Mouse (Mus musculus) neural tube, embryonic 11.5 days (tissue): ENCODE measurements around the gene Olfr739. TPM values are rescaled to one million over a fixed set of nuclear protein-coding genes. Genes with fewer than 3 reads are reported as not detected.

Experiments used
- ATAC-seq: fragments of 200-750 bp; cut with Nextera tagmentation; 2 replicates; pipeline ENCODE4 v1.8.0; 2017; ENCODE audit warnings: moderate number of reproducible peaks, mild to moderate bottlenecking, moderate TSS enrichment, moderate library complexity; ENCODE audit not compliant: insufficient read depth, low FRiP score, low TSS enrichment
- DNase-seq: peaks from one replicate; pipeline ENCODE4 v3.0.0-alpha.2; 2015; ENCODE audit warnings: low spot score
- H3K27ac ChIP-seq: fragments of 300-500 bp; sonication (generic); 2 replicates; pipeline ENCODE4 v1.5.1; 2014; ENCODE audit warnings: low read depth, mild to moderate bottlenecking, low read length
- H3K27me3 ChIP-seq: fragments of 300-500 bp; sonication (generic); 2 replicates; pipeline ENCODE4 v1.6.1; 2014; ENCODE audit warnings: mild to moderate bottlenecking, low read length, mixed read lengths; ENCODE audit not compliant: control insufficient read depth, insufficient read depth
- H3K36me3 ChIP-seq: fragments of 300-500 bp; sonication (generic); 2 replicates; pipeline ENCODE4 v1.6.1; 2014; ENCODE audit warnings: mild to moderate bottlenecking, low read length, moderate library complexity, mixed read lengths; ENCODE audit not compliant: control insufficient read depth, insufficient read depth
- H3K4me1 ChIP-seq: fragments of 300-500 bp; sonication (generic); 2 replicates; pipeline ENCODE4 v1.6.1; 2014; ENCODE audit warnings: low read length, mixed read lengths; ENCODE audit not compliant: control insufficient read depth, insufficient read depth
- H3K4me2 ChIP-seq: fragments of 300-500 bp; sonication (generic); 2 replicates; pipeline ENCODE4 v1.6.1; 2014; ENCODE audit warnings: low read depth, mild to moderate bottlenecking, moderate library complexity
- H3K4me3 ChIP-seq: fragments of 300-500 bp; sonication (generic); 2 replicates; pipeline ENCODE4 v1.5.1; 2014; ENCODE audit warnings: low read depth, low read length
- H3K9ac ChIP-seq: fragments of 300-500 bp; sonication (generic); 2 replicates; pipeline ENCODE4 v1.6.1; 2014; ENCODE audit warnings: mild to moderate bottlenecking, low read length
- H3K9me3 ChIP-seq: fragments of 300-500 bp; sonication (generic); 2 replicates; pipeline ENCODE4 v1.6.1; 2016; ENCODE audit warnings: low read length; ENCODE audit not compliant: control insufficient read depth
- WGBS: fragments of 180-500 bp; shearing (Covaris S2); extraction: QIAGEN DNeasy Blood & Tissue Kit; methylation state at CpG from one replicate; pipeline ENCODE4 v1.1.7; 2014; 5-methylcytosine and 5-hydroxymethylcytosine counted together
- polyA plus RNA-seq: library from polyadenylated mRNA; unstranded; fragments of >200 nt; fragmentation: Nextera tagmentation; extraction: Ambion mirVana; gene quantifications from 2 replicates; pipeline ENCODE4 v1.2.1, GENCODE M21; 2014

The Olfr739 gene
- not detected in 2 replicates for polyA plus RNA-seq

- Histone ChIP-seq H3K27me3 (no peaks in the 10 kb centered on the region), H3K36me3 (no peaks in the 10 kb centered on the region), H3K9ac (no peak within 1 kb of the TSS), H3K9me3 (no peaks in the 10 kb centered on the region), H3K4me1 (no peaks in the 10 kb centered on the region), H3K27ac (no peak within 1 kb of the TSS), H3K4me3 (no peak within 1 kb of the TSS), H3K4me2 (no peak within 1 kb of the TSS)
- DNase-seq (no peak), ATAC-seq (no peak)
- WGBS: 68% methylated on average over 2 of the region's 2 CpGs
Observed at GRCm38 (mm10) chr14:50418326-50418725, at the start of gene Olfr739. Gene Olfr739 (plus strand): TSS chr14:50418626.

- DNase-seq (no peak), ATAC-seq (no peak)
- Histone ChIP-seq H3K27me3 (no peaks in the 10 kb centered on the region), H3K4me1 (no peaks in the 10 kb centered on the region), H3K9me3 (no peaks in the 10 kb centered on the region), H3K4me2 (no peak within 1 kb of the TSS), H3K27ac (no peak within 1 kb of the TSS), H3K4me3 (no peak within 1 kb of the TSS), H3K36me3 (no peaks in the 10 kb centered on the region), H3K9ac (no peak within 1 kb of the TSS)
- 89% methylated on average over 2 of the region's 2 CpGs for WGBS
Observed at GRCm38 (mm10) chr14:50380863-50381262, 37.6 kb upstream of the Olfr739 start, which contains the start of gene Olfr736. Gene Olfr736 (plus strand): TSS chr14:50381163.

DNA sequence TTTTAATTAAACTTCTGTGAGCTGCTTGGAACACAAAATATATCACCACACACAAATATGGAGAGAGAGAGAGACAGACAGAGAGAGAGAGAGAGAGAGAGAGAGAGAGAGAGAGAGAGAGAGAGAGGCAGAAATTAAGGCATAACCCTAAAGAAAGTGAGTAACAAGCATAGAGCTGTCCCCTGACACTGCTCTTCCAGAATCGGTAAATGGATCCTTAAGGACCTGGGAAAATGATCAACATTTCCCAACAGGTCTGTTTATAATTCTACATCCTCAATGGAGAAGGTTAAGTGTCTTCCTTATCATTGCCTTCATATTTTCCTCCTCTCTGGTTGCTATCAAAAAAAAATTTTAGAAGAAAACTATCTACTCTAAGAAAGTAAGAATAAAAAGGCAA is 11.2 kb upstream of the Olfr739 start, which contains the start of gene Olfr738:
Olfr738 (plus strand) TSS at position 301 of the 400 bp plus-strand sequence.
- H3K4me1 ChIP-seq: no peaks in the 10 kb centered on the region
- H3K9ac ChIP-seq: no peak within 1 kb of the TSS
- no peak within 1 kb of the TSS for H3K27ac ChIP-seq
- 91% methylated on average over 1 of the region's 1 CpGs for WGBS
- no peaks in the 10 kb centered on the region for H3K9me3 ChIP-seq
- no peak for ATAC-seq
- H3K27me3 ChIP-seq: no peaks in the 10 kb centered on the region
- no peak for DNase-seq
- no peak within 1 kb of the TSS for H3K4me2 ChIP-seq
- H3K36me3 ChIP-seq: no peaks in the 10 kb centered on the region
- H3K4me3 ChIP-seq: no peak within 1 kb of the TSS

GRCm38 (mm10) chr14:50445245-50445644 is 26.8 kb downstream of the Olfr739 start, which contains the start of gene Olfr740:
Gene Olfr740 (plus strand): TSS chr14:50445545.
- ATAC-seq: no peak

DNA sequence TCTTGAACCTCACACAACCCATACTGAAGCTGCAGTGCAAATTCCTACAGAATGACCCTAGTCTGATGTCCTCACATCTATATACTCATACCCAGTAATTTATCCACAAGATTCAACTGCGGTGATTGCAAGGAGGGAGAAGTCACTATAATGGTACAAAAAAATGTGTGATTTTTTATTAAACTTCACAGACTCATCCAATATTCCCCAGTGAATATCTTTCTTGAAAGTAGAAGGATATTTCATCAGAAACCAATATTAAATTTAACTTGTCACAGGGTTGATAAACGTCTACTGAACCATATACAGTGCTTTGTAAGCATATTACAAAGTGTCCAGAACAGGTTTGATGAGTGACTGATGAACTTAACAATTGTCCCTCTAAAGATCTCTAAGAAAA is 54.0 kb downstream of the Olfr739 start, which contains the start of gene Olfr741:
Olfr741 (plus strand) TSS at position 301 of the 400 bp plus-strand sequence.
- H3K9me3 ChIP-seq: no peaks in the 10 kb centered on the region
- WGBS: 79% methylated on average over 2 of the region's 2 CpGs
- no peak for ATAC-seq

More at GRCm38 (mm10) chr14:50445245-50445644, 26.8 kb downstream of the Olfr739 start, which contains the start of gene Olfr740:
- H3K9me3 ChIP-seq: no peaks in the 10 kb centered on the region
- H3K9ac ChIP-seq: no peak within 1 kb of the TSS
- no peaks in the 10 kb centered on the region for H3K4me1 ChIP-seq
- no peak within 1 kb of the TSS for H3K4me3 ChIP-seq
- no peaks in the 10 kb centered on the region for H3K36me3 ChIP-seq
- no peak within 1 kb of the TSS for H3K4me2 ChIP-seq
- H3K27ac ChIP-seq: no peak within 1 kb of the TSS
- no peaks in the 10 kb centered on the region for H3K27me3 ChIP-seq
- WGBS: 85% methylated on average over 3 of the region's 3 CpGs
- DNase-seq: no peak

More for the DNA sequence above, 54.0 kb downstream of the Olfr739 start, which contains the start of gene Olfr741:
- no peaks in the 10 kb centered on the region for H3K4me1 ChIP-seq
- no peak within 1 kb of the TSS for H3K4me2 ChIP-seq
- no peak within 1 kb of the TSS for H3K4me3 ChIP-seq
- H3K27me3 ChIP-seq: no peaks in the 10 kb centered on the region
- no peak for DNase-seq
- no peak within 1 kb of the TSS for H3K27ac ChIP-seq
- no peak within 1 kb of the TSS for H3K9ac ChIP-seq
- H3K36me3 ChIP-seq: no peaks in the 10 kb centered on the region

Other genes starting within 250 kb of the Olfr739 start
- not detected in 2 replicates for gene Olfr730, start 230.4 kb upstream of the Olfr739 start, polyA plus RNA-seq
- gene Olfr731, start 176.8 kb upstream of the Olfr739 start, polyA plus RNA-seq: not detected in 2 replicates
- not detected in 2 replicates for gene Olfr732, start 134.4 kb upstream of the Olfr739 start, polyA plus RNA-seq
- gene Olfr733, start 117.1 kb upstream of the Olfr739 start, polyA plus RNA-seq: not detected in 2 replicates
- not detected in 2 replicates for gene Olfr734, start 91.9 kb upstream of the Olfr739 start, polyA plus RNA-seq
- gene Olfr735, start 69.8 kb upstream of the Olfr739 start, polyA plus RNA-seq: not detected in 2 replicates
- not detected in 2 replicates for gene Tlr11, start 60.7 kb upstream of the Olfr739 start, polyA plus RNA-seq
- gene Olfr736, start 37.5 kb upstream of the Olfr739 start, polyA plus RNA-seq: not detected in 2 replicates
- gene Olfr738, start 11.1 kb upstream of the Olfr739 start, polyA plus RNA-seq: not detected in 2 replicates
- gene Olfr740, start 26.9 kb downstream of the Olfr739 start, polyA plus RNA-seq: not detected in 2 replicates
- gene Olfr741, start 54.1 kb downstream of the Olfr739 start, polyA plus RNA-seq: not detected in 2 replicates
- gene Olfr742, start 85.0 kb downstream of the Olfr739 start, polyA plus RNA-seq: not detected in 2 replicates
- not detected in 2 replicates for gene Olfr743, start 103.2 kb downstream of the Olfr739 start, polyA plus RNA-seq
- not detected in 2 replicates for gene Olfr744, start 196.3 kb downstream of the Olfr739 start, polyA plus RNA-seq
- gene Olfr745, start 220.8 kb downstream of the Olfr739 start, polyA plus RNA-seq: not detected in 2 replicates
- gene Olfr746, start 228.5 kb downstream of the Olfr739 start, polyA plus RNA-seq: not detected in 2 replicates